Mouse (Mus musculus) Patski (cell line): ENCODE measurements around the gene Gm4763. TPM values are rescaled to one million over a fixed set of nuclear protein-coding genes. Genes with fewer than 3 reads are reported as not detected.
"Not testable (repeated sequence)": the region's sequence is repeated elsewhere in the genome, so short reads cannot be mapped to it uniquely, and the experiment has no call there.

Experiments used
- ATAC-seq: fragments of 100-300 bp; one replicate; pipeline ENCODE4 v1.8.0; 2021
- CTCF ChIA-PET: fragments of 350-600 bp; sonication (Branson Sonifier 250); formaldehyde crosslinking; loops from one replicate; lab custom pipeline; 2022; ENCODE audit warnings: inconsistent platforms; lab: Charles Lee
- POLR2A ChIA-PET: fragments of 350-600 bp; sonication (Branson Sonifier 250); formaldehyde crosslinking; loops from one replicate; lab custom pipeline; 2022; ENCODE audit warnings: antibody characterized with exemption, inconsistent platforms; lab: Charles Lee
- DNase-seq: peaks from one replicate; pipeline ENCODE4 v3.0.0-alpha.2; 2011; ENCODE audit warnings: low read depth, low spot score
- H3K27me3 ChIP-seq: fragments of 371-371 bp; one replicate; pipeline ENCODE4 v1.5.1; 2021
- CTCF ChIP-seq: fragments of 100-300 bp; IDR thresholded peaks from one replicate; pipeline ENCODE4 v1.5.1; 2021
- in situ Hi-C: fragments of 300-500 bp; cut with MboI; formaldehyde crosslinking; loops from 3 replicates; pipeline ENCODE4 v1.11.1; 2018; ENCODE audit warnings: low pct_unique_long_range_greater_than_20kb, mixed read lengths
- polyA plus RNA-seq: library from polyadenylated mRNA; unstranded; gene quantifications from one replicate; pipeline ENCODE4 v1.2.3, GENCODE M21; 2021

Gene Gm4763
- not detected for polyA plus RNA-seq

- CTCF ChIA-PET, ATAC-seq, H3K27me3 ChIP-seq, DNase-seq, POLR2A ChIA-PET, in situ Hi-C loops: not testable (repeated sequence)
Observed at GRCm38 (mm10) chr7:24726808-24727207, at the start of gene Gm4763. Gene Gm4763, minus strand, starts transcription at chr7:24726908.

DNA sequence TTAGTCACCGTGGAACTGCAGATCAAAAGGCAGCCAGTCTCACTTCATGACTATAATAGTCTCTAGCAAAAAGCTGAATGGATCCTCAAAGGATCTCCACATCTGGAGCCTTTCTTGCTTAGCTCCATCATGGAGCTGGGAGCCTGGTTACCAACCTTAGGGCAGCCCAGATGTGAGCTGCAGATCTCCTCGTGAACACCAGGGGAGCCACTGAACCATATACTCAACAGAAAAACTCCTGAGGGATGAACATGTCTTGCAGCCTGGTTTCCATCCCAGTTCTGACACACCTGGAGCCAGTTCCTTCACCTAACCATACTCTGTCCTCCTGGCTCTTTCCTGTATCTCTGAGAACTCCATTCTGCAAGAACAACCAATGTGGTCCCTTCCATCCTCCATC lies 49.4 kb upstream of the Gm4763 start:
- POLR2A ChIA-PET = no interaction called here
- ATAC-seq = no peak
- H3K27me3 ChIP-seq = peaks cover 12% of the 10 kb centered on the region
- no peak for DNase-seq
- CTCF ChIA-PET = no interaction called here
- in situ Hi-C loops = loop anchor here (5.0 kb wide), 1 partner anchor 706 kb away; no protein-coding TSS in a partner anchor
- TF ChIP-seq CTCF = peak; percentile 5

DNA sequence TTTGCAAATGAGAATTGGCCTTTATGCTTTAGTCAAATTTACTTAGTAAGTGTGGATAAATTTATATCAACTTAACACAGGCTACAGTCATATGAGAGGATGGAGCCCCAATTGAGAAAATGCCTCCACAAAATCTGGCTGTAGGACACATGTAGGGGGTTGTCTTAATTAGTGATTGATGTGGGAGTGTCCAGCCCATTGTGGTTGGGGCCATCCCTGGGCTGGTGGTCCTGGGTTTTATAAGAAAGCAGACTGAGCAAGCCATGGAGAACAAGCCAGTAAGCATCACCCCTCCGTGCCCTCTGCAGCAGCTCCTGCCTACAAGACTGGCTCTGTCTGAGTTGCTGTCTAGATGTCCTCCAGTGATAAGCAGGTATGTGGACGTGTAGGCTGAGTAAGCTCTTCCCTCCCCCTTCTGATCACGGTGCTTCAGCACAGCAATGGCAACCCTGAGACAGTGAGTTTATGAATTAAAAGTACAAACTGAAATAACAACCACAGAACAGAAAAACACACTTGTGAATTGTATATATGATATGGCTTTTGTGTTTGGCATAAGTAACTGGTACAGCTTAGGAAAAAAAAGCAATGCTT lies 47.3 kb upstream of the Gm4763 start:
- in situ Hi-C loops = no loop called here
- no peaks in the 10 kb centered on the region for H3K27me3 ChIP-seq
- DNase-seq = no peak
- POLR2A ChIA-PET = no interaction called here
- no peak for ATAC-seq
- no peak for TF ChIP-seq CTCF
- CTCF ChIA-PET = no interaction called here

GRCm38 (mm10) chr7:24771361-24771760 lies 44.7 kb upstream of the Gm4763 start:
- POLR2A ChIA-PET = no interaction called here
- CTCF ChIA-PET = no interaction called here
- DNase-seq (no peak), ATAC-seq (no peak)
- no peak for TF ChIP-seq CTCF
- in situ Hi-C loops = no loop called here
- no peaks in the 10 kb centered on the region for H3K27me3 ChIP-seq

DNA sequence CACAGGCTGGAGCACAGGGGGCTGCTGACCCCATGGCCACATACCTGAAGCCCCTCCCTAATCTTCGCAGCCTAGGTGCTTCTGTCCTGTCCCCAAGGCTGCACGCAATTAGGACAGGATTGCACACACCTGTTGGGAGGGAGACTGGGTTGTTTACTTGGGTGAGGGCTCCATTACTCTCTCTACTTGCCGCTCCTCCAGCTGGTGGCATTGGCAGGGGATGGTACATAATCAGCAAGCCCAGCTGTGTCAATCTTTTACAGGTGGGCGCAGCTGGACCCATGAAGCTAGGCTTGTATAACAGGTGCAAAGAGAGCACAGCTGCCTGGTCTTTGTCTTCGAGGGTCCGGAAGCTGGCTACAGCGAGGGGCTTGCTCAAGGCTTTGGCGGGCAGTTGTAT lies 35.9 kb upstream of the Gm4763 start:
- TF ChIP-seq CTCF = no peak
- ChIA-PET POLR2A (no interaction called here), CTCF (no interaction called here)
- peaks cover 5% of the 10 kb centered on the region for H3K27me3 ChIP-seq
- in situ Hi-C loops = no loop called here
- DNase-seq (no peak), ATAC-seq (no peak)

- ATAC-seq (no peak), DNase-seq (no peak)
- POLR2A ChIA-PET = no interaction called here
- no peak for TF ChIP-seq CTCF
- in situ Hi-C loops = no loop called here
- CTCF ChIA-PET = no interaction called here
- H3K27me3 ChIP-seq = peaks cover 11% of the 10 kb centered on the region
Observed at GRCm38 (mm10) chr7:24761161-24761560, 34.5 kb upstream of the Gm4763 start.

- peaks cover 11% of the 10 kb centered on the region for H3K27me3 ChIP-seq
- POLR2A ChIA-PET = no interaction called here
- in situ Hi-C loops = no loop called here
- CTCF ChIA-PET = no interaction called here
- ATAC-seq (no peak), DNase-seq (no peak)
- no peak for TF ChIP-seq CTCF
Observed at GRCm38 (mm10) chr7:24760211-24760610, 33.5 kb upstream of the Gm4763 start, which contains the start of gene Cd177. Gene Cd177, minus strand, starts transcription at chr7:24760311.

DNA sequence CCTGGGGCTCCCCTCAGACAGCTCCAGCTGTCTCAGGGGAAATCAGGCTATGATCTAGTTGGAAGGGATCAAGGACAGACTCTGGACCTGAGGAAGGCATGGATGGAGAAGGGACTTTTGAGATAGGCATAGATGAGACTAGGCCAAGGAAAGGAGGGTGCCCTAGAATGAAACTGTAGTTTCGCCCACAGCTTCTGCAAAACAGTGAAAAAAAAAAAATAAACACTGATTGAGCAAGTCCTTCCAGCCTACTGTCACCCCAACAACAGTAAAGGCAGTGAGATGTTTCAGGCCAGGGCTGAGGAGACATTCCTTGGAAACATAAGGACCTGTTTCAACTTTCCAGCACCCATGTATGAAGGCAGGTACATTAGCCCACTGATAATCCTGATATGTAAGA lies 31.8 kb upstream of the Gm4763 start:
- TF ChIP-seq CTCF = no peak
- CTCF ChIA-PET = no interaction called here
- no peak for ATAC-seq
- no peak for DNase-seq
- H3K27me3 ChIP-seq = peaks cover 17% of the 10 kb centered on the region
- POLR2A ChIA-PET = no interaction called here
- in situ Hi-C loops = no loop called here

- ChIA-PET CTCF (no interaction called here), POLR2A (no interaction called here)
- ATAC-seq (no peak), DNase-seq (no peak)
- peaks cover 27% of the 10 kb centered on the region for H3K27me3 ChIP-seq
- in situ Hi-C loops = no loop called here
- TF ChIP-seq CTCF = no peak
Observed at GRCm38 (mm10) chr7:24753476-24753875, 26.8 kb upstream of the Gm4763 start.

GRCm38 (mm10) chr7:24751610-24752009 lies 24.9 kb upstream of the Gm4763 start:
- CTCF ChIA-PET = no interaction called here
- POLR2A ChIA-PET = no interaction called here
- H3K27me3 ChIP-seq = peaks cover 30% of the 10 kb centered on the region
- in situ Hi-C loops = no loop called here
- no peak for DNase-seq
- no peak for ATAC-seq
- no peak for TF ChIP-seq CTCF

DNA sequence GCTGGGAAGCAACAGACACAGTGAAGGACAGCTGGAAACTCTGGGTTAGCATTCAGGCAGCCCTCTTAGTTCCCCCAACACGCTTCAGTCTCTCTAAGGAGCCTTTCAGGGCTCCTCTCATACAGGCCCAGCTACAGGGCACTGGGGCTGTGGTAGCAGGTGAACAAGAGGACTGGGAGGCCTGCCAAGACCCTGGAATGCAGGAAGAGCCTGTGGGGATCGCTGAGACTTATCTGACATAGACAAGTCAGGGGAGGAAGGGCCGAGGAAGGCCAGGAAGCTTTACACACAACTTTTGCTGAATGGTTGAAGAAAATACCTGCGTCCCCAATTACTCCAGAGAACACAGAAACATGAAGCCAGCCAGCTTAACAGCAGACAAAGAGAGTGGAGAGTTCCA lies 24.0 kb upstream of the Gm4763 start:
- no peak for DNase-seq
- POLR2A ChIA-PET = no interaction called here
- ATAC-seq = no peak
- CTCF ChIA-PET = no interaction called here
- in situ Hi-C loops = no loop called here
- TF ChIP-seq CTCF = no peak
- peaks cover 35% of the 10 kb centered on the region for H3K27me3 ChIP-seq

GRCm38 (mm10) chr7:24735970-24736670 lies 9.4 kb upstream of the Gm4763 start:
- POLR2A ChIA-PET = no interaction called here
- in situ Hi-C loops = no loop called here
- ATAC-seq (no peak), DNase-seq (no peak)
- H3K27me3 ChIP-seq = peaks cover 11% of the 10 kb centered on the region
- TF ChIP-seq CTCF = no peak
- CTCF ChIA-PET = no interaction called here
